Mouse (Mus musculus) spleen, adult 2 months (tissue): ENCODE measurements around the gene Cdkl1. TPM values are rescaled to one million over a fixed set of nuclear protein-coding genes. Genes with fewer than 3 reads are reported as not detected.

Source experiments
- DNase-seq, 2 experiments: peaks; one replicate each; pipeline versions ENCODE4 v3.0.0 to v3.0.0-alpha.2; 2012 to 2021; ENCODE audit warnings: low spot score in 2 of 2, low read depth in 1 of 2
- H3K27ac ChIP-seq: fragments of 200-500 bp; 2 replicates; pipeline ENCODE4 v1.5.1; 2012; ENCODE audit warnings: low read length, inconsistent platforms; ENCODE audit not compliant: insufficient read depth
- H3K27me3 ChIP-seq: fragments of 200-500 bp; 2 replicates; pipeline ENCODE4 v1.6.1; 2012; ENCODE audit warnings: mild to moderate bottlenecking, moderate library complexity, low read length, inconsistent platforms; ENCODE audit not compliant: control insufficient read depth, insufficient read depth
- H3K36me3 ChIP-seq: fragments of 200-500 bp; 2 replicates; pipeline ENCODE4 v1.6.1; 2012; ENCODE audit warnings: mild to moderate bottlenecking, low read length, inconsistent platforms; ENCODE audit not compliant: control insufficient read depth, insufficient read depth
- H3K4me1 ChIP-seq: fragments of 200-500 bp; 2 replicates; pipeline ENCODE4 v1.6.1; 2011; ENCODE audit warnings: inconsistent platforms; ENCODE audit not compliant: control insufficient read depth, insufficient read depth, insufficient read length
- H3K4me3 ChIP-seq: fragments of 200-500 bp; 2 replicates; pipeline ENCODE4 v1.5.1; 2011; ENCODE audit warnings: mild to moderate bottlenecking, inconsistent platforms; ENCODE audit not compliant: insufficient read depth, insufficient read length; ENCODE audit errors: extremely low read depth
- CTCF ChIP-seq: fragments of 200-500 bp; IDR thresholded peaks from 2 replicates; pipeline ENCODE4 v1.5.1; 2011; ENCODE audit warnings: mild to moderate bottlenecking, inconsistent platforms; ENCODE audit not compliant: insufficient read depth, insufficient read length, insufficient replicate concordance; ENCODE audit errors: extremely low read depth
- POLR2A ChIP-seq: fragments of 200-500 bp; IDR thresholded peaks from 2 replicates; pipeline ENCODE4 v1.6.1; 2011; ENCODE audit warnings: low read depth, low read length, inconsistent platforms
- WGBS: fragments of 180-500 bp; shearing (Covaris S2); methylation state at CpG from one replicate; pipeline ENCODE4 v1.1.7; 2018; 5-methylcytosine and 5-hydroxymethylcytosine counted together
- polyA plus RNA-seq: library from polyadenylated mRNA; depleted of rRNA; stranded (reverse); fragments of >200 nt; gene quantifications from 2 replicates; pipeline ENCODE4 v1.2.3, GENCODE M21; 2012

Gene Cdkl1
- polyA plus RNA-seq, 1 experiment = 2.7 TPM

- no peak for TF ChIP-seq CTCF
- TF ChIP-seq POLR2A = no peak
- Histone ChIP-seq H3K4me3 (no peak overlapping the region), H3K36me3 (no peaks in the 10 kb centered on the region), H3K4me1 (no peaks in the 10 kb centered on the region), H3K27me3 (no peaks in the 10 kb centered on the region; the same call in 1 of the 2 replicates), H3K27ac (no peak overlapping the region)
- 90% methylated on average over 9 of the region's 9 CpGs for WGBS
- no peak for DNase-seq
Observed at GRCm38 (mm10) chr12:69785471-69785870, 5.6 kb downstream of the Cdkl1 start.

- DNase-seq = no peak
- WGBS = 79% methylated on average over 6 of the region's 6 CpGs
- no peaks in the 10 kb centered on the region for H3K27me3 ChIP-seq
- TF ChIP-seq CTCF (no peak), POLR2A (no peak)
- no peaks in the 10 kb centered on the region for H3K4me1 ChIP-seq
- H3K4me3 ChIP-seq = no peak overlapping the region; the same call in 1 of the 2 replicates
- no peaks in the 10 kb centered on the region for H3K36me3 ChIP-seq
- H3K27ac ChIP-seq = peak overlapping the region; percentile 18; the same call in 1 of the 2 replicates
Observed at GRCm38 (mm10) chr12:69783247-69784025, 7.6 kb downstream of the Cdkl1 start.

GRCm38 (mm10) chr12:69781935-69782650 is 9.0 kb downstream of the Cdkl1 start:
- no peak overlapping the region for H3K4me3 ChIP-seq
- no peak overlapping the region for H3K27ac ChIP-seq
- 89% methylated on average over 10 of the region's 10 CpGs for WGBS
- no peak for DNase-seq
- no peaks in the 10 kb centered on the region for H3K27me3 ChIP-seq
- H3K36me3 ChIP-seq = no peaks in the 10 kb centered on the region
- TF ChIP-seq POLR2A (no peak), CTCF (no peak)
- no peaks in the 10 kb centered on the region for H3K4me1 ChIP-seq

- no peak overlapping the region for H3K27ac ChIP-seq
- TF ChIP-seq CTCF (no peak), POLR2A (no peak)
- H3K36me3 ChIP-seq = no peaks in the 10 kb centered on the region
- no peak for DNase-seq
- H3K27me3 ChIP-seq = no peaks in the 10 kb centered on the region
- H3K4me1 ChIP-seq = no peaks in the 10 kb centered on the region
- no peak overlapping the region for H3K4me3 ChIP-seq
- WGBS = 95% methylated on average over 8 of the region's 8 CpGs
Observed at GRCm38 (mm10) chr12:69781480-69781879, 9.6 kb downstream of the Cdkl1 start.

- Histone ChIP-seq H3K27me3 (no peaks in the 10 kb centered on the region), H3K4me1 (no peaks in the 10 kb centered on the region), H3K36me3 (no peaks in the 10 kb centered on the region), H3K27ac (no peak overlapping the region), H3K4me3 (no peak overlapping the region)
- 90% methylated on average over 2 of the region's 2 CpGs for WGBS
- TF ChIP-seq POLR2A (no peak), CTCF (no peak)
- DNase-seq = no peak
Observed at GRCm38 (mm10) chr12:69777957-69778356, 13.1 kb downstream of the Cdkl1 start.

GRCm38 (mm10) chr12:69777341-69777730 is 13.7 kb downstream of the Cdkl1 start:
- TF ChIP-seq CTCF = no peak
- no peak for TF ChIP-seq POLR2A
- WGBS = 97% methylated on average over 6 of the region's 6 CpGs
- no peak for DNase-seq
- Histone ChIP-seq H3K27ac (no peak overlapping the region), H3K36me3 (no peaks in the 10 kb centered on the region), H3K27me3 (no peaks in the 10 kb centered on the region), H3K4me3 (no peak overlapping the region), H3K4me1 (no peaks in the 10 kb centered on the region)

- no peak overlapping the region for H3K27ac ChIP-seq
- DNase-seq = no peak
- no peak for TF ChIP-seq CTCF
- no peak for TF ChIP-seq POLR2A
- no peaks in the 10 kb centered on the region for H3K36me3 ChIP-seq
- no peak overlapping the region for H3K4me3 ChIP-seq
- H3K4me1 ChIP-seq = no peaks in the 10 kb centered on the region
- no peaks in the 10 kb centered on the region for H3K27me3 ChIP-seq
- WGBS = 42% methylated on average over 11 of the region's 11 CpGs
Observed at GRCm38 (mm10) chr12:69776607-69777340, 14.3 kb downstream of the Cdkl1 start.
